Mouse (Mus musculus): ENCODE measurements around the gene Gm11444.

Gm11444 gene

GRCm38 (mm10) chr11:85857997-85858698 lies 8.0 kb upstream of the Gm11444 start:
- no peak for DNase-seq

- no peak for DNase-seq
Observed at GRCm38 (mm10) chr11:85850758-85851157, 625 bp upstream of the Gm11444 start.

GRCm38 (mm10) chr11:85849037-85849436 lies 1.1 kb downstream of the Gm11444 start:
- peak; percentile 68 for DNase-seq

GRCm38 (mm10) chr11:85846509-85846908 lies 3.6 kb downstream of the Gm11444 start:
- DNase-seq: peak; percentile 58

GRCm38 (mm10) chr11:85845921-85846320 lies 4.2 kb downstream of the Gm11444 start:
- DNase-seq: peak; percentile 71

GRCm38 (mm10) chr11:85844971-85845370 lies 5.2 kb downstream of the Gm11444 start:
- DNase-seq: no peak

- DNase-seq: peak; percentile 92
Observed at GRCm38 (mm10) chr11:85844144-85844965, 5.8 kb downstream of the Gm11444 start.

GRCm38 (mm10) chr11:85843347-85843692 lies 6.8 kb downstream of the Gm11444 start:
- peak; percentile 85 for DNase-seq

- DNase-seq: no peak
Observed at GRCm38 (mm10) chr11:85842596-85843346, 7.4 kb downstream of the Gm11444 start.

GRCm38 (mm10) chr11:85841980-85842379 lies 8.2 kb downstream of the Gm11444 start:
- DNase-seq: peak; percentile 76

GRCm38 (mm10) chr11:85841211-85841681 lies 8.9 kb downstream of the Gm11444 start:
- DNase-seq: peak; percentile 36

- no peak for DNase-seq
Observed at GRCm38 (mm10) chr11:85840803-85841145, 9.4 kb downstream of the Gm11444 start.

- peak; percentile 43 for DNase-seq
Observed at GRCm38 (mm10) chr11:85840031-85840802, 9.9 kb downstream of the Gm11444 start.

GRCm38 (mm10) chr11:85839258-85840030 lies 10.7 kb downstream of the Gm11444 start:
- DNase-seq: no peak

GRCm38 (mm10) chr11:85838424-85839257 lies 11.5 kb downstream of the Gm11444 start:
- peak; percentile 25 for DNase-seq

GRCm38 (mm10) chr11:85837648-85838423 lies 12.3 kb downstream of the Gm11444 start:
- DNase-seq: peak; percentile 50

GRCm38 (mm10) chr11:85837291-85837647 lies 12.9 kb downstream of the Gm11444 start:
- no peak for DNase-seq

- peak; percentile 55 for DNase-seq
Observed at GRCm38 (mm10) chr11:85836523-85837290, 13.4 kb downstream of the Gm11444 start.
